Mouse (Mus musculus): ENCODE measurements around the gene Mgmt.

The Mgmt gene

DNA sequence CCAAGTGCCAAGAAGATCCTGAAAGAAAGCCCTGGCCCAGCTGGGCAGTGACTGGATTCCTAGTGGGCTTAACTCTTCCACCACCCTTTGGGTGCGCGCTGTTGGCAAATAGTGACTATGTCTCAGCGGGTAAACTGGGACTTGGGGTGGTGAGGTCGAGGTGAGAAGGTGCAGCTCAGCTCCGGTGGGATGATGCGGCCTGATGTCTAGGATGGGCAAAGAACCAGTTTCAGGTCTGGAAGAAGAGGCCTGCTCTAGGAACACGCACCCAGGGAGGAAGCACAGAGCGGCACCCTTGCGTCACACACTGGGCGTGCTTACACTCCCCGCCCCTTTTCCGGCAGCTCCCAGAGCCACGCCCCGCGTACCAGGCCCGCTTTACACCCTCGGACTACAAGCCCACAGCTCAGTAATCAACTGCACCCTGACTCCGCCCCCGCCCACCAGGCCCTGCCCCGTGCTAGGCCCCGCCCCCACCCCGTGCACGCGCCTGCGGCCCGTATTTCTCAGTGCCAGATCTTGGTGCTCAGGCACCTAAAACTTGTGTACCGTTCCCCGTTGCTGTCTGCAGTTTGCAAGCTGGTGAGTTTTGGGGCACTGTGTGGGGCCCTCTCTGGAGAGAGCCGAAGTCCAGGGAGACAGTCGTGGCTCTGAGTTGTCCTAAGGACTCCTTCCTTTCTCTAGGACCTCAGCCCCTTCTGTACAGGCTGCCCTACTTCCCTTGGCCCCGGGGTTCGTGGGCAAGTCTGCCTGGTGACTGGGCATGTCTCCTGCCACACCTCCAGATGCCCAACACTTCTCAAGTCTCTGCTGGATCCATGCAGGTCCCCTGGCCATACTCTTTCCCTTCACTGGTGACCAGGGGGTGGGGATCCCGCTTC, at the start of gene Mgmt:
Gene Mgmt, plus strand, starts transcription at position 509 of the 881 bp plus-strand sequence.
- 14% methylated on average over 31 of the region's 33 CpGs for WGBS

DNA sequence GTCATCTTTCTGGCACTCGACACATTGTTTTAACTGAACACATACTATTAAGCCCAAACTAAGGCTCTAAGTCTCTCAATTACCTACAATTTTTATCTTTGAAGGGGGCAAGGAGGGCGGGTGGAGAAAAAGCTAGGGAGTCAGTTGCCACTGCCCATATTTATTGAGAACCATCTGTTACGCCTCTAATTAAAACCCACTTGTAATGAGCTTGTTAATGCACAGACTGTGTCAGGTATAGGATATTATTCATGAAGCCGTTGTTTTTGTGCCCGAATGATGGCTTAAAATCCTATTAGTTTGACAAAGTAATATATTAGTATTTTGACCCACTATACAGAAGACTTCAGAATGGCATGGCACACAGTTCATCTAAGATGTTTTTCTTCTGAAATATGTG, 49.6 kb upstream of the Mgmt start:
- 47% methylated on average over 5 of the region's 5 CpGs for WGBS

DNA sequence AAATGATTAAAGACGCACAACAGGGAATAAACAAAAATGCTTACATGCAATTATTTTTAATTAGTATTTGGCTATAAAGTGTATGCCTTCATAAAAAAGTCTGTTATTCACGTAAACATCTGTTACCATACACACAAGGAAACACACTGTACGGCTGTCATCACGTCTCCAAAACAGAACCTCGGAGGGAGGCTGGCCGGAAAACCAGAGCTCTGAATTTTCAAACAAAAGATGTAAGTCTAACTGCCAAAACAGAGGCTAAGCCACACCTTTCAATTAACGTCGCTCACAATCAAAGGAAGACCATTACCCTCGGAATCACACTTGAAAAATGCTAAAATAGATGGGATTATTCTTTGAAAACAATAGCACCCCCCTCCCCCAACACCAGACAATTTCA, 49.1 kb upstream of the Mgmt start:
- WGBS: 31% methylated on average over 9 of the region's 9 CpGs

DNA sequence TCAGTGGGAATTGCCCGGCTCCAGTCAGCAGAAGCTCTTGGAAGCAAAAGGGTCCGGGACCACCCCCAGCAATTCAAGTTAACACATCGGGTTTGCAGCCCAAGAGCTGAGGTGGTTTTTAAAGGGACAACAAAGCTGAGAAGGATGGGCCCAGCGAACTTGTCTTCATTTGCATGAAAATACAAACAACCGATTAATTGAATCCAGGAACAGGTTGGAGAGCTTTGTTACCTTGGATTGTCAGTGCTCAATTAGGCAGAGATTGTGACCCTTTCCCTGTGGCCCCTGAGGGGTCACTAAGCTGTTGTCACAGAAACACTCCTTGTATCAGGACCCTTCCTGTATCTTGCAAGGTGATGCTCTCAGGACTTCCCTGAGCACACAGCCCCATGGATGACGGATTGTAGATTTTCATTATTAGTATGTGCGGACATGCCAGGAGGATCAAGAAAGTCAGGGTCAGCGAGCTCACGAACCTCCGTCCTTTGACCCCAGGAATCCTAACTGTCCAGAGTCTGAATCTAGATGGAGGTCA, 48.3 kb upstream of the Mgmt start:
- WGBS: 61% methylated on average over 10 of the region's 10 CpGs

DNA sequence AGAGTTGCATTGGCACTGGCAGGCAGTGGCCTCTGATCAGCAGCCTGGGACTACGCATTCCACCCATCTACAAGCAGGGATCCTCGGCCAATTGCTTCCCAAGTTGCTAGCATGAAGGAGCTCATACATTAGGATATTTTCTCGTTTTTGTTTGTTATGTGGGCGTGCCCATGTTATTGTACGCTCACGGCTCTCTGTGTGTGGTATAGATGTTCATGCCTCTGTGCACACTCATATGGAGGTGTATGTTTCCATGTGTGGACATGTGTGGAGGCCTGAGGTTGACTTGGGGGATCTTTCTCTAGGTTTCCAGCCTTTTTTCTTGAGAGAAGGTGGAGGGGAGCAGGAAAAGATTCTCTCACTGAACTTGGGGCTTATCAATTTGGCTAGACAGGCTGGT, 46.8 kb upstream of the Mgmt start:
- WGBS: 95% methylated on average over 6 of the region's 6 CpGs

DNA sequence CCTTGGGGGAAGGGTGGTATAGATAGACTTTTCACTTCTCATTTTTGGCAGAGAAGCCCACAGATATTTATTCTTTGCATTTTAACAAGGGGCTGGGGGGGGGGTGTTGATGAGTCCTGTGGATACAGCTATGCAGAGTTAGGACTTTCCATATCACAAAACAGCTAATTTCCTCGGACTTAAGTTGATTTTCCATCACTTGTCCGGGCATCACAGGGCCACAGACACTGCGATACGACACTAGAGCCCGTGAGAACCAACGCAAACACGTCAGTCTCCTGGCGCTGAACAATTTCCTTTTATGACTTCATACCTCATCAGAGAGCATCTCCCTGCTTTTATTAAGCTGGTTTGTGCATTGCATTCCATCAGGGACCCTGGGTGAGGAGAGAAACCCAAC, 45.7 kb upstream of the Mgmt start:
- WGBS: 91% methylated on average over 8 of the region's 8 CpGs

DNA sequence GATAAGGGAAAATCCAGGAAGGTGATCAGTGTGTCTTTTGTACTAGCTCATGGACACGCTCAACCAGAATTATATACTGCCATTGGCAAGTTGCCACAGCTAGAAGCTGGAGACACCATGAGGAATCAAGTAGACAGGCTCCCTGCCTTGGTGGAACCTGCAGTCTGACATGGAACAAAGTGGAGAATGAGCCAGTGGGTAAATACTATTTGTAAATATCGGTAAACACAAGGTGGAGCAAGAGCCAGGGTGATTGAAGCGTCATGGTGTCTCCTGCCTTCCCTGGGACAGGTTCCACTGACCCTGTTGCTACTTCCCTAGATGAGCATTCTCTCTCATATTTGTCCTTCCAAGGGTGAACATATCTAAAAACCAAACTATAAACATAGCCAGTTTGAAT, 44.6 kb upstream of the Mgmt start:
- 92% methylated on average over 3 of the region's 3 CpGs for whole genome bisulfite sequencing

DNA sequence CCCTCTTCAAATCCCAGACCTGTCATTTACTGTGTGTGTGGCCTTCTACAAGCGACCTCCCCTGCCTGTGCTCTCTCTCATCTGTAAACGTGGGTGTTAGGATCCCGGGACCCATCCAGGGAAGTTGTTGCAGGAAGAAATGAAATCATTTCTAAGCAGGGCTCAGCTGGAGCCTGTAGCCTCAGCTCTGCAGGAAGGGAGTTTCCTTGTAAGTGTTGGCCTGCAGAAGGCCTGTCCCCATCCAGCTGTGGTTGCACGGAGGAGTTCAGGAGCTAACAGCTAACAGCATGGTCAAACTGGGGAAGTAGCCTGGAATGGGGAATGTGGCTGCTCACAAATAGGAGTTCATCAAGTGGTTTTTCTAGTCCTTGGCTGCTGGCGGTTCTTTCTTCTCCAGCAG, 44.1 kb upstream of the Mgmt start:
- WGBS: 78% methylated on average over 5 of the region's 5 CpGs

DNA sequence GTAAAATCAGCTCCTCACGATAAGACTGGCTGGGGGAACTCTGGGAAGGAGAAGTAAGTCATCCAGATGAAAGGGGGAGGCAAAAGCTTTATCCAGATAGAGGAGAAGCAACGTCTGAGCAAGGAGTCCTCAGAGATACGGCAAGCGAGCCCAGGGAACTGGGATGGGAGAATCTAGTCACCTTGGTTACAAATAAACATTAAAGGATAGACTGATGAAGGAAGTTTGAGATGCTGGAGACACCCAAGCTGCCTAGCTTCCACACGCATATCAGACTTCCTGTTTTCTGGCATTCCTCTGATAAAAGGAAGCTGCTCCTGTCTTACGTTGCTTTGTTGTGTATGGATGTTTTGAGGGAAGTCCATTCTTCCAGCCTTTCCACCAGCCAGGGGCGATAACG, 42.5 kb upstream of the Mgmt start:
- WGBS: 78% methylated on average over 8 of the region's 8 CpGs

DNA sequence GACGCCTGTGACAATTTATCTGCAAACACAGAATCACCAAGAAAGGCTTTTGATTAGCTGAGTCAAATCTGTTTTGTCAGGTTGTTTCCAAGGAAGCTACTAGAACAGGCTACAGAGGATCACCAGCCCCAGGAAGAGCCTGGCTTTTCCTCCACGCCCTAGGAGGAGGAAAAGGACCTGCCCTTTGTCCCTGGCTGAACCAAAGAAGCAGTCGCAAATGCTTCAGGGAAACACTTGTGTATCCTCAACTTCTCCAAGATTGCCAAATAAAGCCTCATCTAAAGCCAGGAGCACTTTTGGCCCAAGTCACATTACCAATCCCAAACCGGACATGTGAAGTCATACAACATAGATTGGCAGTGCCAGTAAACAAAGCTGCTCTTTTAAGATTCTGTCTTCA, 41.7 kb upstream of the Mgmt start:
- 70% methylated on average over 4 of the region's 4 CpGs for WGBS

DNA sequence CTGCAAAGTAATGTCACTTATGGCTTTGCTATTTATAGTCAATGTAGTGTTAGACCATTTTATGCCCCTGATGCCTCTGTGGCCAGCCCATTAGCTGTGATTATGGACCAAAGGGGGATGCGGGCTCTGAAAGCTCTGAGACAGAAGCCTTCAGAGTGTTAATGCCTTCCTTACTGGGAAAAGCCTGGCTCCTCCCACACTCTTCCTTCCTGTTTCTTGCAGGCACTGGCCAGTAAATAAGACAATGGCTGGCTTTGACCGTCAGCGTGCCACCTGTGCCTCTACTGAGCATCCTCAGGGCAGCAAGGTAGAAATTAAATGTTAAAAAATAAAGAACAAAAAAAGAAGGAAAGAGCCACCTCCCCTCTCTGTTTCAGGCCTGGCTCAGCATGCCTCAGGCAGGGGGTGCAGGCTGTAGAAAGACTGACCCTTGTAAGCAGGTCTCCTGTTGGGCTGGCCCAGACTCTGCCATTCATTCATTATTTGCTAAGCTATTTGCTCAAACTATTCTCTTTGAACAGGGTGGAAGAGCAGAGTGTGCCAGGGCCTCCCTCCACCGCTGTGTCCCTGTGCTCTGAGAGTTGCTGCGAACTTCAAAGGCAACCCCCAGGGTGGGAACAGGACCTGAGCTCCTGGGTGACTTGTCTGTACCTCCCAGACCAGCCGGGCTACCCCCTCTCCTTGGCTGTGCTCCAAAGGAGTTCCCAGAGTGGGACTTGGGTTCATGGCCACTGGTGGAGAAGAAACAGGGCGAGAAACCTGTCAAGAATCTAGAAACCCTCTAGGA, 29.5 kb upstream of the Mgmt start:
- WGBS: 58% methylated on average over 7 of the region's 7 CpGs

DNA sequence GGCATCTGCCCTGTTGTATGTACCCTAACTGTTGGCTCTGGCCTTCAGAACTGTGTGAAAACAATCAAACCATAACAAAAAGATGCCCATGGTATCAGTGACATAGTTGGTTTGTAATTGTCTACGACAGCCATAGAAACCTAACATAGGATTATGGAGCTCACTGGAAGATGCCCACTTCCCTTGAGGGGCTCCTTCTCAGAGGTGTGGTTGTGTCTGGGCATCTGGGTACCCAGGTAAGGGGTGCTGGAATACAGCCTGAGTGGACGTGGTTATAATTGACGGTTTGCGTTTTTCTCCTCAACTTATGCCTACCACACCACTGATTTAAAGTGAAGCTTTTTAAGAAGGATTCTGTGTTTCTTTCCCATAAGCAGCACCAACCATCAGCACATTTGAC, 28.5 kb upstream of the Mgmt start:
- WGBS: 98% methylated on average over 4 of the region's 4 CpGs

DNA sequence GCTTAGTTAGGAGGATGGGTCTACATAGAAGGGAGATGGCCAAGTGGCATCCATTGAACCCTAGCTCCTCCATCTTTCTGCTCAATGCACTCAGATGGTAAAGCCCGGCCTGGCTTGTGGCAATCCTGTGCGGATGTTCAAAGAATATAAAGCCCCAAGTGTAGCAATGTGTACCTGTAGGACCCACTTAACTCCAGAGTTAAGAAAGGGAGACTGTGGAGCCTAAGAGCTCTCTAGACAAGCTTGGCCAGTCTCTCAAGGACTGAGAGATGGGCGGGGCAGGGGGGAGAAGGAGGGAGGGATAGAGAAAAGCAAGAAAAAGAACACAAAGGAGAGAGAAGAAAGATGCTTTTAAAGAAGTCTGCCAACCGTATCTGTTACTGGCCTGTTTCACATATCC, 27.9 kb upstream of the Mgmt start:
- WGBS: 88% methylated on average over 4 of the region's 4 CpGs

DNA sequence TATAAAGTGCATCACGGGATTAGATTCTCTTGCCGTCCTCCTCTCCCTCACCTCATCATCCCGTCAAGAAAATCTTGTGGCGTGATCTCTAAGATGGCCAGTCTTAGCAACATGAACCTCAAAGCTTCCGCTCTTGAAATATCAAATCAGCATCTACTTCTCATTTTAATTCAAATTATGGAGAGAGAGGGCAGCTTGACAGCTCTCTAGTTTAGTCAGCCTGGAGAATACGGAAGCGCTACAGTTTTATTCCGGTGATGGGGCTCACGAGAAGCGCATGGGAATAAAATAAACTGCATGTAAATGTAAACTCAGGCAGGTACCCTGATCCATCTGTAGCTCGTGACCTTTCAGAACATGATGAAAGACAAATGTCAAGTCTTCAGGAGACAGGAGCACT, 22.9 kb upstream of the Mgmt start:
- 47% methylated on average over 11 of the region's 11 CpGs for WGBS

DNA sequence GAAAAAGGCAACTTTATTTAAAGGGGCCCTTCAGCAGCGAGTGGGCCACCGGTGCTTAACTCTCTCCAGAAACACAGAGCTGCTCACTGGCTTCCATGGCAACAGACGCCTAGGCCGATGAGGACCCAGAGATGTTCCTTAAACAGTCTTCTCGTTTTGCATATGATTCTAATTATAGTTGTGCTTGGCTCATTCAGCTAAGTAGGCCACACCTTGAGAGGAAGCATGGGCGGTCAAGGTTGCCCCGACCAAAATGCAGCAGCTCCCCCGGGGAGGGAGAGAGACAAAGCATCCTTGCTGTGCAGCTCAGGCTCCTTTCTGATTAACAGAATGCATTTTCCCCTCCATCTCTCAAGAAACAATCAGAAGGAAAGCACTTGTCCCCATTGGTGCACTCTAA, 22.4 kb upstream of the Mgmt start:
- 6% methylated on average over 8 of the region's 8 CpGs for WGBS

DNA sequence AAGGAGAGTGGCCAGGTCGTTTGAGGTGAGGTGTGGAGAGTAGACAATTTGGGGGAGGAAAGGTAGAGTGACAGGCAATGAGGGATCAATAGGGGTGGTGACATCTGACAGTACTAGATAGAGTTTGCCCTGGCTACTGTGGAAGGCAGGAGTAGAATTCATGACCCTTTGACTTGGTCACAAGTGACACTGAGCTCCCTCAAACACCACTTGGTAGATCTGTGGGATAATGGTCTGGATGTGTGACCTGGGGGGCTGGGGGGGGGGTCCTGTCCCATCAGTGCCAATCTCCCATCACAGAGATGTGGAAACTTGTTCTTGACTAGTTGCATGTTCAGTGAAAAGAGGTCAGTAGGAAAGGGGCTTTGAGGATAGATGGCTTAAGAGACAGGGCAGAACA, 20.0 kb upstream of the Mgmt start:
- WGBS: 53% methylated on average over 1 of the region's 1 CpGs

DNA sequence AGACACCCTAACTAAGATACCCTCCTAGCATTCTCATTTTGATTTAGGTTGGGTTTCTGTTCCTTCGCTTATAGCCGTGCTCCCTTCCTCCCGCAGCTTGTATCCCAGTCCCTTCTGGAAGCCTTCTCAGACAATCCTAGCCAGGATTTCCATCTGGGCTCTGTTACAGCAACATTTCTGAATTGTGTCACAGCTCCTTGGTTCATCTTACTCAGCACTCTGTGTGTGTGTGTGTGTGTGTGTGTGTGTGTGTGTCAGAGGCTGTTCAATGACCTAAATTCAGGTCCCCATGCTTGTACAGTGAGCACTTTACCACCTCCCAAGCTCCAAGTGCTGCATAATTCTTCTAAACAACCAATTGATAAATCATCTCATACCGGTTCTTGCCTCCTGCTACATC, 14.0 kb upstream of the Mgmt start:
- WGBS: 59% methylated on average over 4 of the region's 4 CpGs

DNA sequence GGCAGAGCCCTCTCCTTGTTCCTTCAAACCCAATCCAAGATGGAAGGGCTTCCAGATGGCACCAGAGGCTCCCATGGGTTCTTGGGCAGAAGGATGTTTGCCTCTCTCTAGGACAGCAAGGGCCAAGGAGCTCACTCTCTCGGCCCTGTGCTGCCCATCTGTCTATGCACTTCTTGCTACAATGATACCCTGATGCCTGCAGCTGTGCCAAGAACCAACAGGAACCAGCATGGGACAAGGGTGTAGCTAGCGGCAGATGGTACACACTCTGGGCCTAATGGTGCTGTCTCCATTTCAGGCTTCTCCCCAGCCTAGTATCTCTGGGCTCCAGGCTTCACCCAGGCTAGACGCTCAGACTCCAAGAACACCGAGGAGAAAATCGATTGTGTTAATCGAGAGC, 6.3 kb upstream of the Mgmt start:
- 88% methylated on average over 6 of the region's 6 CpGs for WGBS

DNA sequence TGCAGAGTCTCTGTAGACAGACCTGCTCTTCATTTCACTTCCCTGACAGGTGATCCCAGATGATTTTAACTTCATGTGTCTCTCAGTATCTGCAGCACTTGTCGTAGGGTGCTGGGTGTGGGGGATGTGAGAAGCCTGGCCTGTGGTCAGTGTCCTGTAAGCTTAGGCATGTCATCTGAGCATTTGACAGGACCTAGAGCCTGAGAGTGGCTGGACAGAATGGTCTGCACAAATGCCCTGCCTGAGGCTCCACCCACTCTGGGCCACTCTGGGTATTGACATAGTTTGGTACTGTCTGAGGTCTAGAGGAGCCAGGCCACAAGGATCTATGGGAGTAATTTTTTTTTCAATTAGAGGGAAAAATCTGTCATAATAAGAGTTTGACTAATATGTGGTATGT, 942 bp downstream of the Mgmt start:
- 100% methylated on average over 1 of the region's 1 CpGs for WGBS

DNA sequence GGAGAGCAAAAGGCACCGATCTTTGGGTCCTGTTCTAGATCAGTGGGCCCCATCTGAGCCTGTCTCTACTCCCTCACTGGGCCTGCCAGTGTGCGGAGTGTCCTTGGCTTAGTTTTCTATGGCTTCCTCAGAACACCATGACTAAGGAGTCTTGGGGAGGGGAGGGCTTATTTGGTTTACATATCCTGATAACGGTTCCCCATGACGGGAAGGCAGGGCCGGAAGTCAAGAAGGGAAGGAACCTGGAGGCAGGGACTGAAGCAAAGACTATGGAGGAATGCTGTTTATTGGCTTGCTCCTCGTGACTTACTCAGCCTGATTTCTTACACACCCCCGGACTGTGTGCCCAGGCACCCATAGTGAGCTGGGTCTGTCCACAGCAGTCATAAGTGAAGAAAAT, 1.4 kb downstream of the Mgmt start:
- WGBS: 95% methylated on average over 7 of the region's 7 CpGs

DNA sequence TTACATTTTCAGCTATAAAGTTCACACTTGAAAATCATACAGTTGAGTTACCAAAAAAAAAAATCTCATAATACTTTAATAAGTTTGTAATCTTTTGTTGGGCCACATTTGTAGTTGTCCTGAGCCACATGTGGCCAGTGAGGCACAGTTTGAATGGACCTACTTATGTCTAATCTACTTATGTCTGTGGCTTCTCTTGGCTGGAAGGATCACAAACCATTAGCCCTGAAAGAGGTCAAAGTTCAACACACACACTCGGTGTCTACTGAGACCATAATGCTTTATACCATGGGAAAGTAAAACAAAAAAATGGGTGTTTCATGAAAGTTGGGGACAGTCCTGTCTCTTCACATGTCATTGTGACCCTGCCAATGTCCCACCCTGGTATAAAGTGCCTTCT, 3.1 kb downstream of the Mgmt start:
- 53% methylated on average over 1 of the region's 1 CpGs for WGBS

DNA sequence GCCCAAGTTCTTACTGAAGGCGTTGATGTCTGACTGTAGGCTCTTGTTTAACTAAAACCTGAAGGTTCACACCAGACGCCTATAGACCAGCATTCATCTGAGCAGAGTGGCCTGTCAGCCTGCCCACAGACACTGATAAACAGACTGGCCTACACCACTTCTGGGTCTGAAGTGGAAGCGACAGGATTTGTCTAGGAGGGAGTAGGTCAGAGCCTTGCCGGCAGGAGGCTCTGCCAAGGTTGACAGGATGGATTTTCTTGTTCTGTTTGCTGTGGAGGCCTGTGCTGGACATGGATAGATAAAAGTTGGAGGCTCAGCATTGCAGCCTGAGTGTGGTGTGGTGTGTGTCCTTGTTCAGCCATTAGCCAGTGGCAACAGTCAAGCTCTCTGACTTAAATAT, 3.6 kb downstream of the Mgmt start:
- 91% methylated on average over 4 of the region's 4 CpGs for WGBS

DNA sequence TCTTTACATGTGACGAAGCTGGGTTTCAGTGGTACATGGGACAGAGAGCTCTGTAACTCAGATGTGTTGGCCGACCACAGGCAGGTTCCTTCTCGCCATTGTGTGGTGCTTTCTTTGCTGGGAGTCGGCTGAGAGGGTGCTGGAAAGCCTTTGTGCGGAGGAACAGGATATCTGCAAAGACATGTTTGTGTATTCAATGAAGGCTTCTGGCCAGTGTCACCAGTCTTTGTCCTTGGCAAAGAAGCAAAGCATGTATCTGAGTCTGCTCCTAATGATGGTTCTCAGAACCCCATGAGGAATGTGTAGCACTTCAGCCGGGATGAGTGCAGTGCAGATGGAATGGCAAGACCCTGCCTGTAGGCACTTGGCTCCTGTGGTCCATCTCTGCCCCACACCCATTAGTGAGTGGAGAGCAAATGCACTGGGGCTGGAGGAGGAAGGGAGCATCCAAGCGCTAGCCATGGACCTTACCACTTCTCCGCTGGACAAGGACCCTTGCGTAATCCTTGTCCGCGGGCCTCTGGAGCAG, 14.3 kb downstream of the Mgmt start:
- 95% methylated on average over 11 of the region's 11 CpGs for WGBS
